Mouse (Mus musculus): ENCODE measurements around the gene Ccdc93. TPM values are rescaled to one million over a fixed set of nuclear protein-coding genes. Genes with fewer than 3 reads are reported as not detected.

Gene Ccdc93
- total RNA-seq, 2 experiments from 2014 or later: 17.2 to 25.1 TPM

- intact Hi-C loops (cut with DNase I): no loop called here
- DNase-seq (ENCODE audit: low spot score in 2 of 2): no peak
Measured at GRCm38 (mm10) chr1:121497093-121497492, 66.2 kb downstream of the Ccdc93 start.

- intact Hi-C loops (cut with DNase I): no loop called here
- no peak for DNase-seq (ENCODE audit: low spot score in 2 of 2)
Measured at GRCm38 (mm10) chr1:121508729-121509128, 77.9 kb downstream of the Ccdc93 start.

GRCm38 (mm10) chr1:121510420-121511140 is 79.7 kb downstream of the Ccdc93 start:
- DNase-seq (ENCODE audit: low spot score in 2 of 2): no peak

GRCm38 (mm10) chr1:121511186-121511585 is 80.3 kb downstream of the Ccdc93 start:
- intact Hi-C loops (cut with DNase I): no loop called here

More at GRCm38 (mm10) chr1:121510420-121511140, 79.7 kb downstream of the Ccdc93 start:
- intact Hi-C loops (cut with DNase I): no loop called here

GRCm38 (mm10) chr1:121511966-121512365 is 81.1 kb downstream of the Ccdc93 start:
- intact Hi-C loops (cut with DNase I): no loop called here
- DNase-seq (ENCODE audit: low spot score in 2 of 2): no peak

More at GRCm38 (mm10) chr1:121511186-121511585, 80.3 kb downstream of the Ccdc93 start:
- DNase-seq (ENCODE audit: low spot score in 2 of 2): no peak

- intact Hi-C loops (cut with DNase I): no loop called here
- DNase-seq (ENCODE audit: low spot score in 2 of 2): no peak
Measured at GRCm38 (mm10) chr1:121518609-121519008, 87.8 kb downstream of the Ccdc93 start.

GRCm38 (mm10) chr1:121527061-121527460 is 96.2 kb downstream of the Ccdc93 start:
- intact Hi-C loops (cut with DNase I): no loop called here
- peak; percentile 32 to 45 for DNase-seq (ENCODE audit: low spot score in 2 of 2)

GRCm38 (mm10) chr1:121527600-121528398 is 97.0 kb downstream of the Ccdc93 start:
- peak; percentile 17 to 31 for DNase-seq (ENCODE audit: low spot score in 2 of 2)

GRCm38 (mm10) chr1:121528399-121528720 is 97.5 kb downstream of the Ccdc93 start, which contains the start of gene Htr5b:
Htr5b (minus strand) TSS chr1:121528465.
- intact Hi-C loops (cut with DNase I): no loop called here
- DNase-seq (ENCODE audit: low spot score in 2 of 2): peak; percentile 15 to 17

More at GRCm38 (mm10) chr1:121527600-121528398, 97.0 kb downstream of the Ccdc93 start:
- intact Hi-C loops (cut with DNase I): no loop called here

GRCm38 (mm10) chr1:121529286-121529685 is 98.4 kb downstream of the Ccdc93 start:
- no peak for DNase-seq (ENCODE audit: low spot score in 2 of 2)
- intact Hi-C loops (cut with DNase I): no loop called here

- intact Hi-C loops (cut with DNase I): no loop called here
- DNase-seq (ENCODE audit: low spot score in 2 of 2): no peak
Measured at GRCm38 (mm10) chr1:121531439-121531838, 100.6 kb downstream of the Ccdc93 start.

GRCm38 (mm10) chr1:121540361-121540760 is 109.5 kb downstream of the Ccdc93 start:
- no peak for DNase-seq (ENCODE audit: low spot score in 2 of 2)

GRCm38 (mm10) chr1:121546844-121547243 is 116.0 kb downstream of the Ccdc93 start:
- peak in 1 of 2 experiments; percentile 27 for DNase-seq (ENCODE audit: low spot score in 2 of 2)
- intact Hi-C loops (cut with DNase I): loop anchor here (10.0 kb wide), 1 partner anchor 962 kb away; no protein-coding TSS in a partner anchor

More at GRCm38 (mm10) chr1:121540361-121540760, 109.5 kb downstream of the Ccdc93 start:
- intact Hi-C loops (cut with DNase I): loop anchor here (10.0 kb wide), 1 partner anchor 956 kb away; no protein-coding TSS in a partner anchor

GRCm38 (mm10) chr1:121548667-121549066 is 117.8 kb downstream of the Ccdc93 start:
- no peak for DNase-seq (ENCODE audit: low spot score in 2 of 2)
- intact Hi-C loops (cut with DNase I): loop anchor here (10.0 kb wide), 1 partner anchor 964 kb away; no protein-coding TSS in a partner anchor

GRCm38 (mm10) chr1:121549456-121549855 is 118.6 kb downstream of the Ccdc93 start:
- DNase-seq (ENCODE audit: low spot score in 2 of 2): no peak
- intact Hi-C loops (cut with DNase I): loop anchor here (10.0 kb wide), 1 partner anchor 965 kb away; no protein-coding TSS in a partner anchor

GRCm38 (mm10) chr1:121550801-121551456 is 120.1 kb downstream of the Ccdc93 start:
- no peak for DNase-seq (ENCODE audit: low spot score in 2 of 2)
- intact Hi-C loops (cut with DNase I): loop anchor here (5.0 kb wide), 1 partner anchor 109 kb away; no protein-coding TSS in a partner anchor

GRCm38 (mm10) chr1:121551457-121551835 is 120.6 kb downstream of the Ccdc93 start:
- DNase-seq (ENCODE audit: low spot score in 2 of 2): peak; percentile 24 to 38
- intact Hi-C loops (cut with DNase I): loop anchor here (5.0 kb wide), 1 partner anchor 109 kb away; no protein-coding TSS in a partner anchor

Data from left cerebral cortex, postnatal 36 days (tissue).